Mouse (Mus musculus): ENCODE measurements around the gene Trim31.

Gene Trim31

GRCm38 (mm10) chr17:36944121-36944775 lies 46.3 kb downstream of the Trim31 start:
- no peak for DNase-seq (ENCODE audit: low spot score)

- no peak for DNase-seq (ENCODE audit: low spot score)
These were observed 49.3 kb downstream of the Trim31 start for GRCm38 (mm10) chr17:36947051-36947819.

- no peak for DNase-seq (ENCODE audit: low spot score)
These were observed 50.4 kb downstream of the Trim31 start for GRCm38 (mm10) chr17:36948286-36948685.

GRCm38 (mm10) chr17:36949265-36949664 lies 51.3 kb downstream of the Trim31 start:
- DNase-seq (ENCODE audit: low spot score) = no peak

- DNase-seq (ENCODE audit: low spot score) = peak; percentile 86
These were observed 53.3 kb downstream of the Trim31 start, which contains the start of gene Ppp1r11 for GRCm38 (mm10) chr17:36950981-36951947. Gene Ppp1r11, minus strand, starts transcription at chr17:36951741.

GRCm38 (mm10) chr17:36952631-36953030 lies 54.7 kb downstream of the Trim31 start:
- DNase-seq (ENCODE audit: low spot score) = no peak

- DNase-seq (ENCODE audit: low spot score) = no peak
These were observed 55.1 kb downstream of the Trim31 start for GRCm38 (mm10) chr17:36953062-36953461.

GRCm38 (mm10) chr17:36957999-36958743 lies 60.3 kb downstream of the Trim31 start, which contains the start of the genes Znrd1 and Znrd1as:
Gene Znrd1, minus strand, starts transcription at chr17:36958559.
Gene Znrd1as, plus strand, starts transcription at chr17:36958592.
- DNase-seq (ENCODE audit: low spot score) = peak; percentile 80

GRCm38 (mm10) chr17:36958884-36959283 lies 61.0 kb downstream of the Trim31 start:
- no peak for DNase-seq (ENCODE audit: low spot score)

All from spleen, adult 12 weeks (tissue).